Mouse (Mus musculus) midbrain, embryonic 15.5 days (tissue): Measurements from ENCODE around the gene Tspan2. TPM values are rescaled to one million over a fixed set of nuclear protein-coding genes. Genes with fewer than 3 reads are reported as not detected.
A peak's percentile ranks its signal among the peaks of the same experiment; 100 is the strongest.

ENCODE experiments used
- ATAC-seq: fragments of 200-750 bp; cut with Nextera tagmentation; replicated peaks from 2 replicates; pipeline ENCODE4 v1.8.0; 2017; ENCODE audit warnings: moderate TSS enrichment
- H3K27ac ChIP-seq: fragments of 300-500 bp; sonication (generic); 2 replicates; pipeline ENCODE4 v1.5.1; 2015; ENCODE audit warnings: mild to moderate bottlenecking, inconsistent platforms
- H3K27me3 ChIP-seq: fragments of 300-500 bp; sonication (generic); replicated peaks from 2 replicates; pipeline ENCODE4 v1.6.1; 2015; ENCODE audit warnings: inconsistent platforms
- H3K36me3 ChIP-seq: fragments of 300-500 bp; sonication (generic); replicated peaks from 2 replicates; pipeline ENCODE4 v1.6.1; 2015; ENCODE audit warnings: inconsistent platforms
- H3K4me1 ChIP-seq: fragments of 300-500 bp; sonication (generic); 2 replicates; pipeline ENCODE4 v1.6.1; 2015; ENCODE audit warnings: inconsistent platforms
- H3K4me2 ChIP-seq: fragments of 300-500 bp; sonication (generic); 2 replicates; pipeline ENCODE4 v1.6.1; 2015; ENCODE audit warnings: inconsistent platforms, mild to moderate bottlenecking, moderate library complexity
- H3K4me3 ChIP-seq: fragments of 300-500 bp; sonication (generic); 2 replicates; pipeline ENCODE4 v1.5.1; 2015; ENCODE audit warnings: mild to moderate bottlenecking, inconsistent platforms
- H3K9ac ChIP-seq: fragments of 300-500 bp; sonication (generic); 2 replicates; pipeline ENCODE4 v1.6.1; 2015; ENCODE audit warnings: mild to moderate bottlenecking, inconsistent platforms
- H3K9me3 ChIP-seq: fragments of 300-500 bp; sonication (generic); 2 replicates; pipeline ENCODE4 v1.6.1; 2016; ENCODE audit warnings: inconsistent platforms
- WGBS: fragments of 180-500 bp; shearing (Covaris S2); methylation state at CpG from one replicate; pipeline ENCODE4 v1.1.7; 2015; ENCODE audit warnings: mixed read lengths; 5-methylcytosine and 5-hydroxymethylcytosine counted together
- polyA plus RNA-seq: library from polyadenylated mRNA; unstranded; fragments of >200 nt; fragmentation: Nextera tagmentation; extraction: Ambion mirVana; gene quantifications from 2 replicates; pipeline ENCODE4 v1.2.1, GENCODE M21; 2015

The Tspan2 gene
- polyA plus RNA-seq, 1 experiment from 2014 or later, result 9.6 TPM

DNA sequence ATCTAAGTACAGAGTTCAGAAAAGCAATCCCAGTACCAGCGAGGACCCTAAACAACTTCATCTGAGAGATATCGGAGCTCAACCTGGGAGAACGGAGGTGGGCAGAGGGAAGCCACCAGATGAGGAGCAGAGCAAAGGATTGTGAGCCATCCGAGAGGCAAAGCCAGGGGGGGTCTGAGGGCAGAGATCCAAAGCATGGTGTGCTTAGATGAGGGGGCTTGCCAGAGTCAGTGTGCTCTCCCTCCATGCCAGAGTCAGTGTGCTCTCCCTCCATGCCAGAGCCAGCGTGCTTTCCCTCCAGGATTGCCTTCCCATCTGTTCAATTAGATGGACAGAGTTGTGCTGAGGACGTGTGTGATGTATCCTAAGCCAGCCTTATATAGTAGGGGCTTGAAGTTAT is 2.8 kb downstream of the Tspan2 start:
- 83% methylated on average over 6 of the region's 6 CpGs for WGBS
- Histone ChIP-seq H3K4me2 (no peak overlapping the region), H3K27me3 (no peaks in the 10 kb centered on the region)

DNA sequence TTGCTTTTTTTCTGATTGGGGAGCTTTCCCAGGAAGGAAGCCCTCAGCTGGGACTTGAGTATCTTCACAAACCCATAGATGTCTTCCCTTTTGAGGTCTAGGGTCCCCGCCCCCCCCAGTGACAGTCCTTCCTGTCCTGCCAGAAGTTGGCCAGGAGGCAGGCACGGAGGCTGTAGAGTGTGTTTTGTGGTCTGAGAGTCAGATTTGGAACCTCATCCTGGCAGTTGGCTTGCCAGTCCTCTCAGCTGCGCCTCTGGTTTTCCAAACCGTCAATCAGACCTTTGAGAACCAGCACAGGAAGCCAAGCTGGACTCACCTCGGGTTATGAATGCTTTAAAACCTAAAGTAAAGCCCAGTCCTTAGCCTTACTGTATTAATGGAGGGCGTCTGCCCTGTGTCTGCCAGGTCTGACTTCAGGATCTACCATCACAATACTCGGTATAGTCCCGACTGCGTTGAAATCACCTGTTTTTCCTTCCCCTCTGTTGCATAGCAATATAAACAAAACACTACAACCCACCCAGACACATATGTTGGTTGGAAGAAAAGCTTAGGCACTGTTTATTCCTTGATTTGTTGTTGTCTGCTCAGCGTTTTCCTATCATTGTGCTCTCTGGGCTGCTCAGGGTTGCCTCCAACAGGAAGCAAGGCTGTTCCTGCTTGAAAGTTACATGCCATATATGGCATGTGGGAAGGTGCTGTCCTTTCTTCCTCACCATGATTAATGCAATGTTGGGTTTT is 4.0 kb downstream of the Tspan2 start:
- 78% methylated on average over 10 of the region's 10 CpGs for WGBS
- Histone ChIP-seq H3K27ac (no peak overlapping the region), H3K4me3 (no peak overlapping the region), H3K4me1 (peaks cover 14% of the 10 kb centered on the region), H3K36me3 (no peaks in the 10 kb centered on the region), H3K9me3 (no peaks in the 10 kb centered on the region), H3K4me2 (no peak overlapping the region), H3K27me3 (no peaks in the 10 kb centered on the region), H3K9ac (no peak overlapping the region)
- ATAC-seq, result no peak

More for the DNA sequence above, 2.8 kb downstream of the Tspan2 start:
- Histone ChIP-seq H3K4me1 (peaks cover 7% of the 10 kb centered on the region), H3K9ac (no peak overlapping the region), H3K9me3 (no peaks in the 10 kb centered on the region), H3K27ac (no peak overlapping the region), H3K4me3 (no peak overlapping the region), H3K36me3 (no peaks in the 10 kb centered on the region)
- no peak for ATAC-seq

DNA sequence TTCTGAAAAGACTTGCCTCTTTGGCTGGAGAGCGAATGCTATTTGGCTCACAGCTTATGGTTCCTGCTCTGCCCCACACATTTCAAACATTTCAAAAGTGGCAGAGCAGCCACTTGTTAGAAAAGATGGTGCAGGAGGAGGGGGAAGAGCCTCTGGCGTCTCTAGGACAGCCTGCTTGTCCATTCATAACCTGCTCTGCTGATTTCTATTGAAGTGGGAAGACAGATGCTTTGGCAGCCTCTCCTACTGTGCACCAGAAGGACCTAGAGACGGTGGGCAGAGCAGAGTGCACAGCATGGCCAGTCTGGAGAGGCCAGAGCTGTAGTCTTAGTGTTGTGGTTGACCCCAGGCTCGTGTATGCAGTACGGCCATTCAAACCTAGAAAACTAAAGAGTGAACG is 4.6 kb downstream of the Tspan2 start:
- no peak overlapping the region for H3K4me2 ChIP-seq
- no peak overlapping the region for H3K4me3 ChIP-seq
- no peaks in the 10 kb centered on the region for H3K27me3 ChIP-seq
- H3K4me1 ChIP-seq, result peaks cover 18% of the 10 kb centered on the region
- no peaks in the 10 kb centered on the region for H3K36me3 ChIP-seq
- ATAC-seq, result no peak
- H3K27ac ChIP-seq, result no peak overlapping the region
- H3K9ac ChIP-seq, result no peak overlapping the region
- H3K9me3 ChIP-seq, result no peaks in the 10 kb centered on the region
- 75% methylated on average over 6 of the region's 6 CpGs for WGBS

DNA sequence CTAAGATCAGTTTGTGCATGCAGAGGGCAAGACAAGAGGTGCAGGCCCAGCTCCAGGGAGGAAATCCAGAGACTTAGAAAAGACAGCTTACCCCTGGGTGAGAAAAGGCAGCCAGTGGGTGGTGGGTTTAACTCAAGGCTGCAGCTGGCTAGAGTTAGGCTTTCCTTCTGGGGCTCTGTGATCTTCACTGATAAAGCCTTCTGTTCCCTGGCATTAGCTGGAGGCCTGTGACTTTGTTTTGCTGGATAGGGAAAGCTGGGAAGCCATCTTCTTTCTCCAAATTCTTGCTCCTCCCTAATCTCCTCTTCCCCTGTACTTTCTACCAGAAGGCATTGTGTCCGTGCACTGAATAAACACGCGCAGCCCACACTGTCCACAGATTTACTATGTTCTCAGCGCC is 8.4 kb downstream of the Tspan2 start:
- Histone ChIP-seq H3K27me3 (no peaks in the 10 kb centered on the region), H3K9me3 (no peaks in the 10 kb centered on the region), H3K4me3 (no peak overlapping the region), H3K4me2 (no peak overlapping the region), H3K9ac (no peak overlapping the region), H3K36me3 (no peaks in the 10 kb centered on the region), H3K27ac (peak overlapping the region; percentile 23; the same call in 1 of the 2 replicates), H3K4me1 (peaks cover 18% of the 10 kb centered on the region)
- WGBS, result 26% methylated on average over 4 of the region's 4 CpGs
- no peak for ATAC-seq

DNA sequence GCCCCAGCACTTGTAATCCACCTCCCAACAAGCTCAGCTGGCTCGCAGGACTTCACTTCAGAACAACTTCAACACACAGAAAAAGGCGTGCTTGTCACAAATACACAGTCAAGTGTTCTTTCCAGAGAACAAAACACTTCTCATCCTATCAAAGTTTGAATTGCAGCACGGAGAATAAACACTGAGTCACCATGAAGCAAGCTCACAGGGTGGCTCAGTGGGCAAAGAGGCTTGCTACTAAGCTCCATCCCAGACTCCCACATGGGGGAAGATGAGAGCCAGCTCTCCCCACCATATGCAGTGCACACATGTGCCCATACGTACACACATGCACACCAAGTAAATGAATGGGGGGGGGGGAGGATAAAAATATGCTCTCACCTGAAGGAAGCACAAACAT is 8.9 kb downstream of the Tspan2 start:
- no peak overlapping the region for H3K9ac ChIP-seq
- no peaks in the 10 kb centered on the region for H3K27me3 ChIP-seq
- no peak overlapping the region for H3K27ac ChIP-seq
- no peaks in the 10 kb centered on the region for H3K9me3 ChIP-seq
- 12% methylated on average over 4 of the region's 4 CpGs for WGBS
- no peak for ATAC-seq
- no peaks in the 10 kb centered on the region for H3K36me3 ChIP-seq
- no peak overlapping the region for H3K4me2 ChIP-seq
- H3K4me3 ChIP-seq, result no peak overlapping the region
- H3K4me1 ChIP-seq, result peaks cover 21% of the 10 kb centered on the region

DNA sequence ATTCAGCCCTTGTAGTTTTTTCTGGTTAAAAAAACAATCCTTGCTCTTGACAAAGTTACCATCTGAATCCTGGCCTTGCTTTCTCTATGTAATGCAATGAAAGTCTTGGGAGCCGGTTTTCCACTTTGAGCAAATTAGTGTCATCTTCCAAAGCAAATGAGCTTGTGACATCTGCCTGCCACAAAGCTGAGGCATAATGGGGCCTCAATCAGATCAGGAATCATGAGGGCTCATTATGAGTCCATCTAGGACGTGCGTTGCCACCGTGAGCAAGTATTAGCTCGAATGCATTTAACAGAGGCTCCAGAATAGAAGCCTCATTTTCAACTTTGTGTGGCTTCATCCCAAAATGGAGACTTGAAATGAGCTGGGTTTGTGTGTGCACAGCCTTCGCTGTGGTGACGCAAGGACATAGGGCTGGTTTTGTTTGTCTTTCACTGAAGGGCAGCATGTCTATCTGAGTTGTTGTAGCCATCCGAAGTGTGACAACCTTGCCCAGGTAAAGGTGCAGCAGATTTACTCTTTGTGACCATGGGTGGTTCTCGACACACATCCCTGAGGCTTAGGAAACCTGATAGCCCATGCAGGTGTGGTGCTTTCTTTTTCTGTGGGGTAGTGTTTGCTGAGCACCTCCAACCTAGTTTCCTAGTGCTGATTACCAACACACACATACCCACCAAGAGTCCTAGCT is 9.6 kb downstream of the Tspan2 start:
- Histone ChIP-seq H3K27me3 (no peaks in the 10 kb centered on the region), H3K4me3 (no peak overlapping the region), H3K4me2 (no peak overlapping the region), H3K36me3 (no peaks in the 10 kb centered on the region), H3K9me3 (no peaks in the 10 kb centered on the region), H3K27ac (no peak overlapping the region), H3K9ac (no peak overlapping the region), H3K4me1 (peaks cover 25% of the 10 kb centered on the region)
- no peak for ATAC-seq
- WGBS, result 63% methylated on average over 9 of the region's 9 CpGs

DNA sequence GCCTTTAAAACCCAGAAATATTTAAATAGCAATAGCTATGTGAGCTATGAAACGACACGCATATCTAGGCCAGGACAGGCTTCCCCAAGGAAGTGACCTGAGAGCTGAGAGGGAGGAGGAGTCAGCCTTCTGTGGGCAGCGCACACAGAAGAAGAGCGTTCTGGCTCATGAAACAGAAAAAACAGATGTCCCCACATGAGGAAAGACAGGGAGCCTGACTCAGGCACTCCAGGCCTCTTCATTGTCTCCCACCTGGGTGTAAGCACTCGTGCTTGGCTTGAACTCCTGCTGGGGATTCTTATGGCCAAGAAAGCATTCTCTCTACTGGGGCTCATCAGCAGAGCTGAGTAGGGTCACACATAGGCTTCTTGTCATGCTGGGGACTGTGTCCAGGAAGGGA is 10.3 kb downstream of the Tspan2 start:
- Histone ChIP-seq H3K27ac (no peak overlapping the region), H3K27me3 (no peaks in the 10 kb centered on the region), H3K4me1 (peaks cover 25% of the 10 kb centered on the region), H3K9ac (no peak overlapping the region), H3K4me3 (no peak overlapping the region), H3K4me2 (no peak overlapping the region), H3K36me3 (no peaks in the 10 kb centered on the region), H3K9me3 (no peaks in the 10 kb centered on the region)
- WGBS, result 46% methylated on average over 5 of the region's 5 CpGs
- ATAC-seq, result no peak

DNA sequence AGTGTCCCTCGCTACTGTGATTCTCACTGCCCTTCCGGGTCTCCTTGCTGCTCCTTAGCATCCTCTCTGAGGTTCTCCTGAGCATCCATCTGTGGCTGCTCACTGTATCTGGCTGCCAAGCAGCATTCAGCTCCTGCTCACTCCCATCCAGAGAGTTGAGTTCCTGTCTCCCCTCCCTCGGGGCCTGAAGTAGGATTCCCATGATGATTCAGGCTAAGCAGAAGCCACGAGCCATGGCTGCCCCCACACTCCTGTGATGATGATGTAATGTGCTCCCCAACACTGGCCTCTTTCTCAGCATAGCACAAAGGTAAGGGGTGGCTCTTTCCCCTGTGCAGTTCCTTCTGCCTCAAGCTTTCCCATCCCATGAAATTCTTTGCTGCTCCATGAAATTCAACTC is 11.8 kb downstream of the Tspan2 start:
- H3K4me3 ChIP-seq, result no peak overlapping the region
- H3K9ac ChIP-seq, result no peak overlapping the region
- ATAC-seq, result no peak
- peaks cover 25% of the 10 kb centered on the region for H3K4me1 ChIP-seq
- 85% methylated on average over 4 of the region's 4 CpGs for WGBS
- H3K9me3 ChIP-seq, result no peaks in the 10 kb centered on the region
- no peak overlapping the region for H3K4me2 ChIP-seq
- H3K36me3 ChIP-seq, result 0 out of 2 replicates have a peak, but pooled peaks cover 3% of the 10 kb centered on the region
- no peak overlapping the region for H3K27ac ChIP-seq
- H3K27me3 ChIP-seq, result no peaks in the 10 kb centered on the region

DNA sequence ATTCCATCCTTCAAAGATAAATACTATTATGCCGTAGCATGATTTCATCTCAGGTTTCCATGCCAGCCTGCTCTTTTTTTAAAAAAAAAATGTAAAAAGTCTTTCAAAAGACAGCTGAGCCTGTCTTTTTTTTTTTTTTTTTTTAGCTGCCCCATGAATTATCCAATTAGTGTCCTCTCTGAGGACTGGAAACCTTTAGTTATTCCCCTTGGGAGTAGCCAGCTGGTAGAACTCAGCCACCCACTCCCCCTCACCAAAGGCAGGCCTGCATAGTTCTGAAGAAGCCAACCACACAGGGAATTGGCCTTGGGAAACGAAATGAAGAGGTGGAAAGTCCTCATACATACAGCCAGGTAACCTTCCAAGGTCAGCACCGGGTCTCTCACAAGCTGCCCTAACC is 13.7 kb downstream of the Tspan2 start:
- Histone ChIP-seq H3K27ac (0 out of 2 replicates have a peak overlapping the region, but pooled peaks have one; percentile 30), H3K4me2 (no peak overlapping the region), H3K9ac (no peak overlapping the region), H3K27me3 (no peaks in the 10 kb centered on the region), H3K4me1 (peaks cover 20% of the 10 kb centered on the region), H3K36me3 (0 out of 2 replicates have a peak, but pooled peaks cover 3% of the 10 kb centered on the region), H3K4me3 (no peak overlapping the region), H3K9me3 (no peaks in the 10 kb centered on the region)
- no peak for ATAC-seq
- WGBS, result 40% methylated on average over 3 of the region's 3 CpGs

DNA sequence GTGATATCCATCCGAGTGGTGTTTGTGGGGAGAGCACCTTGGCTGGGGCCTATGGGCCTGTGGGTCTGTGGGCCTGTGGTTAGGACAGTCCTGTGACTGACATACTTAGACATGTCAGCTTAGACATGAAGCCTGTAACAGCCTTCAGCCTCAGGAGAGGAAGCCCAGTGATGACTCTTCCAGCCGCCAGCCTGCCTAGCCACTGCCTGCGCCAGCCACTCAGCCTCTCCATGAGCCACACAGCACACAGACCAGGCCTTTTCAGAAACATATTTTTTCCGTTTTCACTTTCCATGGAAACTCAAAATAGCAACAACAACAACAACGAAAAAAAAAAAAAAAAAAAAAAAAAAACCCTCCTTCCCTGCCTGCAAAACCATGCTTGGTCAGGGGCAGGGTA is 14.4 kb downstream of the Tspan2 start:
- H3K9me3 ChIP-seq, result no peaks in the 10 kb centered on the region
- H3K36me3 ChIP-seq, result 0 out of 2 replicates have a peak, but pooled peaks cover 3% of the 10 kb centered on the region
- no peaks in the 10 kb centered on the region for H3K27me3 ChIP-seq
- H3K4me1 ChIP-seq, result peaks cover 14% of the 10 kb centered on the region
- 82% methylated on average over 5 of the region's 5 CpGs for WGBS
- ATAC-seq, result 0 out of 2 replicates have a peak, but pooled peaks have one; percentile 10
- no peak overlapping the region for H3K9ac ChIP-seq
- no peak overlapping the region for H3K4me2 ChIP-seq
- no peak overlapping the region for H3K27ac ChIP-seq
- no peak overlapping the region for H3K4me3 ChIP-seq

DNA sequence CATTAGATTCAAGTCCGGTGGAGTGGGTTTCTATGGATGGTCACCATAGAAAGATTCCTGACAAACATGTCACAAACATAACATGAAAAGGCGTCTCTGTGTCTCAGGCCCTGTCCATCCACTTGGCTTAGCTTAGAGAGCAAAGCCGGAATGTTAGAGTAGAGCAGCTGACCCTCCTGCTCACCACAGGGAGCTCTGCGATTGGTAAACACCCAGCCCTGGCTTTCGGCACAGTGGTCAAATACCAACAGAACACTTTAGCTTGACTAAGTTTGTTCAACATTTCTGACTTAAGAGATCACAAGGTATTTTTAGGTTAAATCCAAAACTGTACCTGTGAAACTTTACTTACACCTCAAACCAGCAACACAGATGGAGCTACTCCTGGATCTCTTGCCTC is 16.8 kb downstream of the Tspan2 start:
- H3K4me3 ChIP-seq, result no peak overlapping the region
- WGBS, result 82% methylated on average over 5 of the region's 5 CpGs
- ATAC-seq, result no peak
- H3K36me3 ChIP-seq, result 0 out of 2 replicates have a peak, but pooled peaks cover 3% of the 10 kb centered on the region
- H3K4me1 ChIP-seq, result peaks cover 11% of the 10 kb centered on the region
- H3K27me3 ChIP-seq, result no peaks in the 10 kb centered on the region
- H3K9ac ChIP-seq, result no peak overlapping the region
- no peaks in the 10 kb centered on the region for H3K9me3 ChIP-seq
- H3K27ac ChIP-seq, result no peak overlapping the region
- H3K4me2 ChIP-seq, result no peak overlapping the region

DNA sequence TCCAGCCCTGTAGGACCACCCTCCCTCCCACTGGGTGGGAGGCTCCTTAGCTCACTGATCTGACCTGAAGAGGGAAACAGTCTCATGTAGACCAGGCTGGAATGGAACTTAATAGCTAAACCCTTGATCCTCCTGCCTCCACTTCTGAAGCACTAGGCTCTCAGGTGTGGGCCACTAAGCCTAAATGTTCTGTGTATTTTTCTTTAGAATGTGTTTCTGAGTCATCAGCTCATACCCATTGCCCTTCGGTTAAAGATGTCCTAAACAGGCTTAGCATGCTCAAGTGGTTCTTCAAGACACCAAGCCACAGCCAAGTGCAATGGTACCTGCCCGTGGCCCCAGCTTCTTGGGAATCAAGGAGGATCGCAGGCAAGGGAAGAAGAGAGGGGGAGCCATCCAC is 17.2 kb downstream of the Tspan2 start:
- 0 out of 2 replicates have a peak, but pooled peaks cover 3% of the 10 kb centered on the region for H3K36me3 ChIP-seq
- H3K27ac ChIP-seq, result no peak overlapping the region
- H3K4me2 ChIP-seq, result no peak overlapping the region
- no peaks in the 10 kb centered on the region for H3K9me3 ChIP-seq
- H3K4me1 ChIP-seq, result peaks cover 11% of the 10 kb centered on the region
- no peak overlapping the region for H3K4me3 ChIP-seq
- H3K9ac ChIP-seq, result no peak overlapping the region
- 92% methylated on average over 3 of the region's 3 CpGs for WGBS
- ATAC-seq, result no peak
- H3K27me3 ChIP-seq, result no peaks in the 10 kb centered on the region
